Mouse (Mus musculus) kidney, postnatal 36 days (tissue): Measurements from ENCODE around the gene Xlr3a.
A peak's percentile ranks its signal among the peaks of the same experiment; 100 is the strongest.
"Not testable (repeated sequence)": the region's sequence is repeated elsewhere in the genome, so short reads cannot be mapped to it uniquely, and the experiment has no call there.

Source experiments
- DNase-seq, 2 experiments: peaks; one replicate each; pipeline ENCODE4 v3.0.0; 2021 to 2022; ENCODE audit warnings: mixed read lengths in 2 of 2

Xlr3a gene

DNA sequence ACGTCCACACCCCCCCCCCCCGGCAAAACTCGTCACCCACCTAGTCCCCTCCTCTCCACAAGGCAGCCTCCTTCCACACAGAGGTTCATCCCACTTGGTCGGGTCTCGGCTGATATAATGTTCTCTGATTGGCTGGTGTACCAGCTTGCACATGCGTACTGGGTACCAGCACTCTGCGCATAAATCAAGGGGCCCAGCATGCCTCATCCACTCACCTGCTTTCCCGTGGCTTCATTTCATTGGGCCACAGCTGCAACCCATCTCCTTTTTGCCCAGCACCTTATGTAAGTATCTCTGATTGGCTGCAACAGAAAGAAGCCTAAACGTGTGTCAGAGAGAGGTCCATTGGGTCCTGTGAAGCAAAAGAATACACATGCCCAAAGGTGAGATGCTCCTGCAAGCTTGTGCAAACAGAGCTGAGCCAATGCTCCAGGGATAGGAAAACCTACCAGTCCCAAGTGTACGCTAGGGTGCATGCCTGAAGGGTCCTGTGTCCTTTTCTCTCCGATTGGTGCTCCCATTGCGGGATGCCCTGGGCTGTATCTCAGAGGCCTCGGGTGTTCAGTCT is at the start of gene Xlr3a:
TSS of gene Xlr3a (minus strand) at position 155 of the 568 bp plus-strand sequence.
- DNase-seq: peak in 1 of 2 experiments; percentile 2

- not testable (repeated sequence) for DNase-seq
Measured at GRCm38 (mm10) chrX:73143218-73143618, 46.3 kb upstream of the Xlr3a start.

DNA sequence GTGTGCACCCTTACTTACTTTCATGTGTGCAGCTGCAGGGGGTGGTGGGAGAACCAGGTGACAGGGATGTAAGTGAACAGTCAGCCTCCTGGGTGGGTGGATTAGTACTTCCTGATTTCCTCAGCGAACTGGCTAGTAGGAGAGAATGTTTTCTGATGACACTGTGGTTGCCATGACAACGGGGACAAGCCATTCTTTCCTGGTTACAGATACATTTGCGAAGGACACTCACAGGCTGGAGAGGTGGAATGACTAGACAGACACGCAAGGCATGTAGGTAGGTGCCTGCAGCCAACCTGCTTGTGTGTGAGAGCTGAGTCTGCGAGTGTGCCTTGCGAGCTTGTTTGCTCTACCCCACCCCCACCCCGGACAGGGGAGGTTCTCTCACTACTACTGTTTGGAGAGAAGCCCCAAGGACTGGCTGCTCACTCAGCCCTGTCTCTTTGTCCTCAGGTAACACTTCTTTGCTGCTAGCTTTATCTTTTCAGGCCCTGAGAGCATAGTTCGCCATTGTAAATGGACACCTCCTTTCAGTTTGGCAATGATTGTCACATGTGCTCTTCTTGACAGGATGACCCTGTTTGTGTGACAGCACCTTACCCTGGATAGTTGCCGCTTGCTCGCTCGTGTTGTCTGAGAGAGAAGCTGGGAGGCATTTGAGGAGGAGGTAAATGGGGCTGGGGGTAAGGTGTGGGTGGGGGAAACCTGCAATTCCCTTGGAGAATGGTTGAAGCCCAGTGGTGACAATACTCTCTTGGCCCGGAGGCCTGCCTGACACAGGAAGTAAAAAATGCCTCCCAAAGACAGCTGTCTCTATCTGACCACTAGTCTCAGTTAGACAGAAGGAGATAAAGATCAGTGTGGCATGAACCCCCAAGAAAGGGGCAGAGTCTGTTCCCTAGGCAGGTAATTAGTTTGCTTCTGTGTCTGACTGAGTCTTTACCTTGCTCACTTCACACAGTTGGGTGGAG is 26.2 kb upstream of the Xlr3a start:
- DNase-seq: not testable (repeated sequence)

DNA sequence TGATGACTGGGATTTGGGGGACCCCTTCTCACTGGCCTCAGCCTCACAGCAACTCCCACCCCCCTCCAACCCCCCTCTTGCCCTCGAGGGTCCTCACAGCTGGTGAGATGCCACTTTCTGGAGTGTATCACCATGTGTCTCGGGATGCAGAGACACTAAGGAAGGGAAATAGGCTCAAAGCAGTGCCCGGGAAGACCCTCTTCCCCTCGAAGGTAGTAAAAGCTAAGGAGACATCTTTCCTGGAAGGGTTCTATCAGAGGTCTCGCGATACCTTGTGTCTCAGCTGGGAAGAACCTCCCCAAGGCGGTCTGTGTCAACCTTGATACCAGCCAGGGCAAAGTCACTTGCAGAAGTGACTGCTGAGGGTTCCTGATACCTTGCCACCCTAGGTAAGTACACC is 19.9 kb upstream of the Xlr3a start, which contains the start of gene Gm14685:
TSS of gene Gm14685 (plus strand) at position 301 of the 400 bp plus-strand sequence.
- DNase-seq: not testable (repeated sequence)

- DNase-seq: not testable (repeated sequence)
Measured at GRCm38 (mm10) chrX:73082267-73083055, 14.4 kb downstream of the Xlr3a start, which contains the start of gene Xlr4a. Gene Xlr4a, minus strand, starts transcription at chrX:73082478.

- DNase-seq: not testable (repeated sequence)
Measured at GRCm38 (mm10) chrX:73066765-73067312, 30.1 kb downstream of the Xlr3a start.

DNA sequence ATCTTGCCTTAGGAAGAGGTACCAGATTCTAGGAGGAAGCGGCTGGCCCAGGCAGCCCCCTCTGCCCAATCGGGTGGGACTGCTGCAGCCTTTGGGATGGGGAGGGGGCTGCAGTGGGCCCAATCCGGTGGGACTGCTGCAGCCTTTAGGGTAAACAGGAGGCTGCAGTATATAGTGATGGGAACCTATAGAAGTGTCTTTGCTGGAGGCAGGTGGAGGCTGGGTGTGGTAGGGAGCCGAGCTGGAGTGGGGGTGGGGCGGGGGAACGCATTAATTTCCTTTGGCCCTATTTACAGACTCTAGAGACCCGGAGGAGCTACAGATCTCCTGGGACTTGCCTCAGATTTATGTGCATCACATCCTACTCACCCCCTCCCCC is 32.5 kb downstream of the Xlr3a start, which contains the start of gene Pnma3:
TSS of gene Pnma3 (plus strand) at position 373 of the 379 bp plus-strand sequence.
- no peak for DNase-seq

- no peak for DNase-seq
Measured at GRCm38 (mm10) chrX:73063512-73064414, 33.1 kb downstream of the Xlr3a start.

- no peak for DNase-seq
Measured at GRCm38 (mm10) chrX:73062323-73062722, 34.6 kb downstream of the Xlr3a start.

DNA sequence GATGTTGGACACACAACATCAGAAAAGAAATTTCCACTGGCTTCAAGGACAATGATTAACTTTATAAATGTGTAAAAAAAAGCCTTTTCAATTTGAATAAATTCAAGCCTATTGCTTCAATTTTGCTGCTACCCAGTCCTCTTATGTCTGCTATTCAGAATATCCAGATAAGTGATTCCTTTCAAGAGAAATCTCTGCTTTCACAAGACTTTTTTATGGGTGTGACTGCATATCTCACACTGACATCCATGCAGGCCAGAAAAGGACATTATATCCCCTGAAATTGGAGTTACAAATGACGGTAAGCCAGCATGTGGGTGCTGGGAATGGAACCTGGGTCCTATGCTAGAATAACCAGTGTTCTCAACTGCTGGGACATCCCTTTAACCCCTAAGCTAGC is 35.4 kb downstream of the Xlr3a start:
- no peak for DNase-seq

DNA sequence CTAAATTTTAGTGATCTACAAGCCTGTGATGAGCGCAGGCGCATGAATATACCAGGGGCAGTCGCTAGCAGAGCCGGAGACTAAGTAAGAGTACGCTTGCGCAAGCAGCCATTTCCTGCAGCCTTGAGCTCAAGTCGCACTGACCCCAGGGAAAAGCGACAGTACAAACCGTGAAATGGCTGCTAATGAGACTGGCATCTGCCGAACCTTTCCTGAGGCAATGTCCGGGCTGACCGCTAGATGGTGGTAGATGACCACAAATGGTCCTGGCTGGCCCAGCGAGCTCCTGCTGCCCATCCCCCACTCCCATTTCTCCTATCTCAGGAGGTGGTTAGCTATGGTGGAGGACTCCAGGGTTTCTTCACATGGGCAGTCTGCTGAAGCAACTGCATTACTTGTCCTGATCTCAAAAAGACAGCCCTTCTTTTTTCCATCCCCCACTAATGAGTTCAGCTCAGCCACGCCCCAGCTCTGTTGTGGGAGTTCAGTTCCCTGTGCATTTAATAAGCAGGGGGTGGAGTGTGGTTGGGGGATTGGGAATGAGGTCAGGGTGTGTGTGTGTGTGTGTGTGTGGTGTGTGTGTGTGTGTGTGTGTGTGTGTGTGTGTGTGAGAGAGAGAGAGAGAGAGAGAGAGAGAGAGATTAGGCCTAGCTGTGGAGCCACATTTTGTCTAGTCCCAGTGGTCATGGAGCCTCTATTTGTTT is 42.9 kb downstream of the Xlr3a start:
- DNase-seq: peak; percentile 90 to 94

DNA sequence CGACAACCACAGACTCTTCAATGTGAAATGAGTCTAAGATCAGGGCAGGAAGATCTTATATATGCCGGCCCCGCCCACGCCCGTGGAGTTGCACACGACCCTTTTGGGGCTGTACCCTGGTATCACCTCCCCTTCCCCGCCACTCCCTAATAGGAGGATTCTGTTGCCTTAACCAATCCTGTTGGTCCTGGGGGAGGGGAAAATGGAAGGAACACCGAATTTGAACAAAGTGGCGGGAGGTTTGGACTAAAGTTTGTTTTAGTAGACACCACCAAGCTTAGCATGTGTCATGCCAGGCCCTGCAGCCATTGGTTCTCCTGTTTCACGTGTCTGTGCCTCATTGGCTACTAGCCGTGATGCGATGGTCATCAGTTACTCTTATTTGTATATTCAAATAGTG is 57.2 kb downstream of the Xlr3a start:
- no peak for DNase-seq

GRCm38 (mm10) chrX:73038831-73039230 is 58.1 kb downstream of the Xlr3a start:
- DNase-seq: no peak

GRCm38 (mm10) chrX:73037003-73037402 is 59.9 kb downstream of the Xlr3a start, which contains the start of gene Pnma5:
Gene Pnma5, minus strand, starts transcription at chrX:73037103.
- DNase-seq: no peak
